Mouse (Mus musculus) cortical plate, adult 2 months (tissue): ENCODE results near the gene Apol7a.

Experiments used
- CTCF ChIP-seq: fragments of 200-500 bp; IDR thresholded peaks from 2 replicates; pipeline ENCODE4 v1.5.1; 2011; ENCODE audit warnings: mild to moderate bottlenecking, control low read depth, low read length; ENCODE audit not compliant: insufficient read depth; ENCODE audit errors: extremely low read depth
- POLR2A ChIP-seq: fragments of 200-500 bp; IDR thresholded peaks from 2 replicates; pipeline ENCODE4 v1.6.1; 2011; ENCODE audit warnings: mild to moderate bottlenecking, low read length, control low read depth; ENCODE audit not compliant: insufficient read depth; ENCODE audit errors: extremely low read depth

DNA sequence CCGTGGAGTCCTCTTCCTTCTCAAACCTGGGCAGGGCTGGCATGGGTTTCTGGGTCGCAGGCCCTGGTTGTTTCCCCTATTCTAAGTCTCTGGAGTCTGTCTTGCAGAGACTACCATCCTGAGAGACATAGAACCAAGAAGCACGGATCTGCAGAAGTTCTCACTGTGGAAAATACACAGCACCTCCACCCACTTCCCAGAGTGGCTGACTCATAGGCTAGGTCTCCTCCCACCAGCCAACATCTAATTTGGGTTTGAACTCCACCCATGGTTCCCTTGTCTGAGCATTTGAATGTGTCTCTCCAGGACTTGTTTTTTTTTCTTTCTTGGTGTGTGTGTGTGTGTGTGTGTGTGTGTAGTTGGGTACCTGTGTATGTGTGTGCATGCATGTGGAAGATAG is 34.9 kb downstream of the Apol7a start:
- TF ChIP-seq CTCF, result no peak
- no peak for TF ChIP-seq POLR2A
